Mouse (Mus musculus) 416B (cell line): Measurements from ENCODE around the gene Dock6.

Experiments used
- DNase-seq: peaks from one replicate; pipeline ENCODE4 v3.0.0; 2011; ENCODE audit warnings: low read depth

The Dock6 gene

GRCm38 (mm10) chr9:21846755-21847341 lies 5.6 kb downstream of the Dock6 start:
- no peak for DNase-seq

DNA sequence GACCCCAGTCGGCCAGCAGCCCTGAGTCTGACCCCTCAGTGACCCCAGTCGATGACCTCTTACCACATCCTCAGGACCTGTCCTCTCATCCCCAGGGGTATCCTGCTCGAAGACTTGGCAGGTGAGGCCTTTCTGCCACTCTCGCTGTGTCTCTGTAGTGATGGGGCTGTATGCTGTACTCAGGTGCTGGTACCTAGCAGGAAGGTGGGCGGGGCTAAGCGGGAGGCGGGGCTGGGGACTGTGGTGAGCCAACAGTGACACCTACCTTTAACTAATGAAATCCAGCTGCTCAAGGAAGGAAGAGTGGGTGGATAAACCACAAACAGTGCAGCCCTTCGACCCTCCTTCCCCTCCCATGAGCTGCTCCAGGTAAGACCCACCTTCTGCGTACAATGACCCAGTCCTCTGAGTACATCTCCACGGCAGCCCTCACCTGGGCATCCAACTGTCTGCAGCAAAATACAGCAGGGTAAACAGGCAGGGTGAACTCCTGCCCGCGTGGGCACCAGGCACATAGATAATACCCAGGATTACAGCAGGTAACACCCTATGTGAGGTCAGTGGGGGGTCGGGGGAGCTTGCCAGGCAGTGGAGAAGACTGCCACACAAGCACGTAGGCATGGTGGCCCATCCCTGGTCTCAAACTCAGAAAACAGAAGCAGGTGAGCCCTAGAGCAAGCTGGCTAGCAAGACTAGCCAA lies 6.9 kb downstream of the Dock6 start:
- DNase-seq, result no peak

GRCm38 (mm10) chr9:21843086-21843485 lies 9.3 kb downstream of the Dock6 start:
- DNase-seq, result no peak

- DNase-seq, result no peak
These were observed 10.0 kb downstream of the Dock6 start for GRCm38 (mm10) chr9:21842391-21842790.

- no peak for DNase-seq
These were observed 11.1 kb downstream of the Dock6 start for GRCm38 (mm10) chr9:21841340-21841739.

- DNase-seq, result peak; percentile 57
These were observed 12.2 kb downstream of the Dock6 start for GRCm38 (mm10) chr9:21840115-21840787.

DNA sequence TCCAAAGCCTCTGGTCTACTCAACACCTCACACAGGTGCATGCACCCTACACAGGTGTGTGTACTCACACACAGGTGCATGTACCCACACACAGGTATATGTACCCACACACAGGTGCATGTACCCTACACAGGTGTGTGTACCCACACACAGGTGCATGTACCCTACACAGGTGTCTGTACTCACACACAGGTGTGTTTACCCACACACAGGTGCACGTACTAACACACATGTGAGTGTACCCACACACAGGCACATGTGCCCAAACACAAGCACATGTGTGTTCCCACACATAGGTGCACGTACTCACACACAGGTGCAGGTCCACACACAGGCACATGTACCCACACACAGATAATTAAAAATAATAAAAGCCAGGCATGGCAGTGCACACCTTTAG lies 14.7 kb downstream of the Dock6 start:
- DNase-seq, result no peak

DNA sequence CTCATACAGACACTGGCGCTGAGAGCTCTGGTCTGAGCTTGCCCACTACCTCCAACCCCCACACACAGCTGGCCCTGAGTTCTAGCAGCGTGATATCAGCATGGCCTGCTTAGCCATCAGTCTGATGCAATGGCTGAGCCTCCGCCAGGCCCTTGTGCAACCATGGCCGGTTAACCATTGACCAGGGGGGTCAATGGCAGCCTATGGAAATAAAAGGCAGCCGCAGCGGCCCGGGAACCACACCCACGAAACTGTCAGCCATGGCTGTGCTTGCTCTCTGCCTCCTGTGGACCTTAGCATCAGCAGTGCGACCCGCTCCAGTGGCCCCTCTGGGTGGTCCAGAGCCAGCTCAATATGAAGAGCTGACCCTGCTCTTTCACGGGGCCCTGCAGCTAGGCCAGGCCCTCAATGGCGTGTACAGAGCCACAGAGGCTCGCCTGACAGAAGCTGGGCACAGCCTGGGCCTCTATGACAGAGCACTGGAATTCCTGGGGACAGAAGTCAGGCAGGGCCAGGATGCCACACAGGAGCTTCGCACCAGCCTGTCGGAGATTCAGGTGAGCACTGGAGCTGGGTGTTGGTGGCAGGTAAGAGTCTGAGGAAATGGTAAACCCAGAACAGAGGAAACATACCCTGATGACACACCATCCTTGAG lies 17.1 kb downstream of the Dock6 start, which contains the start of gene Angptl8:
Gene Angptl8 (plus strand): TSS at position 253 of the 655 bp plus-strand sequence.
- DNase-seq, result peak; percentile 73

DNA sequence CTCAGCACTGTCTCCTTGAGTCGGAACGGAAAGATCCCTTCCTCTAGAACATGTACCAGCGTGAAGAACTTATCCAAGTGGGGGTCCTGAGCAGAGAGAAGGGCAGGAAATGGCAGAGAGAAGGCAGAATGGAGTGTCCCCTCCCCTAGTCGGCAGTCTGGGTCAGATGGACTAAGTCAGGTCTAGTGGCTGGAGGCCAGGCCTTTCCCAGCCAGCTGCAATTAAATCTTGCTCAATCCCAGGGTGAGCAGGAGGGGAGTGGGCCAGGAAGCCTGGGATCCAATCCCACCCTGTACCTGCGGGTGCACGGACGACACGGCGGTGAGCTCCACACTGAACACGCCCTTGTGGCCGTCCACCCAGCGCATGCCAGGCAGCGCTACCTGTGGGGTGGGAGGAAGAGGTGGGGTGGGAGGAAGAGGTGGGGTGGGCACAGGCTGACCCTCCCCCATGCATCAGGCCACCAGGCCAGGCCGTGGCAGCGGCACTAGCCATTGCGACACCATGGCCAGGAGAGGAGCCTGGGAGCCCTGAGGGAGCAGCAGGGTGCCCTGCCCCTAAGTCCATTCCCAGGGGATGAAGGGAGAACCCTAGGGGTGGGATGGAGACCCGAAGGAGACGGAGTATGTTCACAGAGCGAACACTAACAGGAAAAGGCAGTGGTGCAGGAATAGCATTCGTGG lies 20.7 kb downstream of the Dock6 start:
- DNase-seq, result no peak

DNA sequence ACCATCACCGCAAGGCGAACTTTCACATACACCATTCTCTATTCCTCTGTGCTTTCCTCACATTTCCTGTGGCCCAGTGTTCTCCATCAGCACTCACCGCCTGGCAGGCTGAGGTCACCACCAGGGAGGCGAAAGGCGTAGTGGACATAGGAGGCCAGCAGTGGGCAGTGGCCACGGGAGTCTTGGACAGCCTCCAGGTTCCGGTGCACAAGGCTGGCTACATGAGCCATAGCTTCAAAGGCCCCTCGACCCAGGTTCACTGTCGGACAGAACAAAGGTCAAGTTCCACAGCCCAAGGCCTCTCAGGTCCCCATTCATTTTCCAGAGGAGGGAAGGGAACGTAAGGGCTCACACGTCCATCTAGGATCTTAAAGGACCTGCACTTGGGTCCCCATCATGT lies 21.5 kb downstream of the Dock6 start:
- DNase-seq, result no peak

DNA sequence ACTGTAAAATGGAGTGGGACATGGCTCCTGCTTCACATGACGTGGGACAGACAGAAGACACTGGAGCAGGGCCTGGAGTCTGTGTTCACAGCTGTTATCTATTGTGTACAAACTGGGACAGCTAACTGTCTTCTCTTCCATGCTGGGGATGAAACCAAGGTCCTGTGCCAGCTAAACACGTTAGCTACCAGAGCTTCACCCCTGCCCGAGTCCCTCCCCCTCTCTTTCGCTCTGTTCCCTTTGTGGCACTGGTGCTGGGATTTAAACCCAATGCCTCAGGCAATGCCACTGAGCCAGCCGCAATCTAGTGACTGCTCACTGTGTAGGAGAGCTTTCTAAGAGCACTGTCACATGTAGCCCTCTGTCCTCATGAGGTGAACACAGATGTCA lies 22.0 kb downstream of the Dock6 start:
- DNase-seq, result no peak

DNA sequence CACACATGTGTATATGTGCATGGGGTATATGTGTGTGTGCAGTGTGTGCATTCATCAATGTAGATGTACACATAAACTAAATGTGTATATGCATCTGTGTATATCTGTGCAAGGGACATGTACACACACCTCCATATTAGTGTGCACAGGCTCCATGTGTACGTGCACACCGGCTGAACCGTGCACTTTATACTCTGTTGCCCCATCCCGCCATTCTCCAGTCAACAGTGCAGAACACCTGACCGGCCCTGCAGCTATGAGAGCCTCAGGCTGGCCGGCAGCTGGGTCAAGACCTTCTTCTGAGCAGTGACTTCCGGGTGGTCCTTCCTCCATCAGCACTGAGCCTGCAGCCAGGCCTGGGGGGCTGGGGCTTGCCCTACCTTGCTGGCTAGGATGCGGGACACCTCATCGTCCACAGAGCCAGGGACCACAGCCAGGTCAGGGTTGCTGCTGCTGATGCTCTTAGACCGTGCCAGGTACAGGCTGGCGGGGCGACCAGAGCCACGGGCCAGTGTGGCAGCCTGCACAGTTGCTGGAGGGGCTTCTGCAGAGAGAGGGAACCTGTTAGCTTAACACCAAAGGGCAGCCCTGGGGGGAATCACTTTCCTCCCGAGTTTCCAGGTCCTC lies 22.5 kb downstream of the Dock6 start:
- no peak for DNase-seq

- no peak for DNase-seq
These were observed 28.1 kb downstream of the Dock6 start for GRCm38 (mm10) chr9:21824366-21824765.

GRCm38 (mm10) chr9:21823957-21824356 lies 28.5 kb downstream of the Dock6 start:
- no peak for DNase-seq

- no peak for DNase-seq
These were observed 29.7 kb downstream of the Dock6 start for GRCm38 (mm10) chr9:21822686-21823085.

- DNase-seq, result no peak
These were observed 32.3 kb downstream of the Dock6 start for GRCm38 (mm10) chr9:21820183-21820582.

- DNase-seq, result no peak
These were observed 33.2 kb downstream of the Dock6 start for GRCm38 (mm10) chr9:21819181-21819729.

DNA sequence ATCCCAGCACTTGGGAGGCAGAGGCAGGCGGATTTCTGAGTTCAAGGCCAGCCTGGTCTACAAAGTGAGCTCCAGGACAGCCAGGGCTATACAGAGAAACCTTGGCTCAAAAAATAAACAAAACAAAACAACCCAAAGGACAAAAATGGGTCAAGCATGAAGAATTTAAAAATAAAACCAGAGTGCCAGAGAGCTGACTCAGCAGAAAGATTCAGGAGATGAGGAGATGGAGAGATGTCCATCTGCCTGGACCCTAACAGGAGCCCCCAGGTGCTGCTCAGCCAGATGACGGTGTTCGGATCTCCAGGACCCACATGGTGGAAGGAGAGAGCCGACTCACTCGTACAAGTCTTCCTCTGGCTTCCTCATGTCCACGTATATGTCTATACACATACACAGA lies 33.9 kb downstream of the Dock6 start:
- DNase-seq, result no peak

DNA sequence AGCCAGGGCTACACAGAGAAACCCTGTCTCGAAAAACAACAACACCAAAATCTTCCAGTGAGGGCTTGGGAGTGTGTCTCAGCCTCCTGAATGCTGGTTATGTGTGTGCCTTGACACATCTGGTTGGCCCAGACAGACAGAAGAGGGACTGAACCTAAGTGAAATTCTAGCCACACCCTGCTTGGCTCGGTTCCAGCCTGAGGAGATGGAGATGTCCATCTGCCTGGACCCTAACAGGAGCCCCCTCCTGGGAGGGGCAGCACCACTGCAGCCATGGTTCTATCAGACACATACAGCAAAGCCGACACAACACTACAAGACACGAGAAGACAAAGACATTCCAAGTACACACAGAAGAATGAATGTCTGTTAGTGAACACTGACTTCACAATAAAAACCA lies 34.3 kb downstream of the Dock6 start:
- no peak for DNase-seq

GRCm38 (mm10) chr9:21816716-21817305 lies 35.6 kb downstream of the Dock6 start:
- DNase-seq, result peak; percentile 82

GRCm38 (mm10) chr9:21811170-21811569 lies 41.3 kb downstream of the Dock6 start:
- peak; percentile 85 for DNase-seq
